Mouse (Mus musculus) embryonic facial prominence, embryonic 12.5 days (tissue): Measurements from ENCODE around the gene Dot1l. TPM values are rescaled to one million over a fixed set of nuclear protein-coding genes. Genes with fewer than 3 reads are reported as not detected.

Experiments used
- ATAC-seq: fragments of 200-750 bp; cut with Nextera tagmentation; 2 replicates; pipeline ENCODE4 v1.8.0; 2017; ENCODE audit not compliant: insufficient number of reproducible peaks, insufficient read depth, low FRiP score, low TSS enrichment
- H3K27ac ChIP-seq: fragments of 300-500 bp; sonication (generic); 2 replicates; pipeline ENCODE4 v1.5.1; 2016; ENCODE audit warnings: mild to moderate bottlenecking
- H3K27me3 ChIP-seq: fragments of 300-500 bp; sonication (generic); 2 replicates; pipeline ENCODE4 v1.6.1; 2016; ENCODE audit warnings: mild to moderate bottlenecking, moderate library complexity
- H3K36me3 ChIP-seq: fragments of 300-500 bp; sonication (generic); 2 replicates; pipeline ENCODE4 v1.6.1; 2016; ENCODE audit warnings: mild to moderate bottlenecking
- H3K4me1 ChIP-seq: fragments of 300-500 bp; sonication (generic); 2 replicates; pipeline ENCODE4 v1.6.1; 2016
- H3K4me2 ChIP-seq: fragments of 300-500 bp; sonication (generic); replicated peaks from 2 replicates; pipeline ENCODE4 v1.6.1; 2016; ENCODE audit warnings: mild to moderate bottlenecking, moderate library complexity
- H3K4me3 ChIP-seq: fragments of 300-500 bp; sonication (generic); 2 replicates; pipeline ENCODE4 v1.5.1; 2016; ENCODE audit warnings: mild to moderate bottlenecking
- H3K9ac ChIP-seq: fragments of 300-500 bp; sonication (generic); 2 replicates; pipeline ENCODE4 v1.6.1; 2016; ENCODE audit warnings: mild to moderate bottlenecking, moderate library complexity
- H3K9me3 ChIP-seq: fragments of 300-500 bp; sonication (generic); 2 replicates; pipeline ENCODE4 v1.6.1; 2016; ENCODE audit warnings: mild to moderate bottlenecking, moderate library complexity
- WGBS: fragments of 180-500 bp; shearing (Covaris S2); methylation state at CpG from one replicate; pipeline ENCODE4 v1.1.7; 2016; 5-methylcytosine and 5-hydroxymethylcytosine counted together
- polyA plus RNA-seq: library from polyadenylated mRNA; unstranded; fragments of >200 nt; fragmentation: Nextera tagmentation; extraction: Ambion mirVana; gene quantifications from 2 replicates; pipeline ENCODE4 v1.2.1, GENCODE M21; 2016

Dot1l gene
- polyA plus RNA-seq, 1 experiment from 2014 or later = 23.5 TPM

DNA sequence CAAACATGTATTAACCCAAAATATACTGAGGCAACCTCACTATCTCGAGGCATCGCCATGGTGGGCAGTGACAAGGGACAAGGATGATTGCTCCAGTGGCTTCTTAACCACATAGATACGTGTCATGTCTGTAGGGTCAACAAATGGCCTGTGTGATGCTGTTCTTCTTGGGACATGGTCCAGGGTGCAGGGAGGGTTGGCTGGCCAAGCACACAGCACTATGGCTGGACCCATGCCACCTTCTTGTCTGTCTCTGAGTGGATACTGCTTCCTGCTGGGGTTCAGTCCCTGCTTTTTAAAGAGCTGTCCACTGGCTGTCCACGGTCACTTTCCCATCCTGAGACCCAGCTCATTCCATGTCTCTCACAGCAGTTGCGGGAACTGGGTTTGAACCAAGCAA lies 22.1 kb downstream of the Dot1l start:
- H3K36me3 ChIP-seq = peaks cover 96% of the 10 kb centered on the region
- WGBS = 94% methylated on average over 5 of the region's 5 CpGs

DNA sequence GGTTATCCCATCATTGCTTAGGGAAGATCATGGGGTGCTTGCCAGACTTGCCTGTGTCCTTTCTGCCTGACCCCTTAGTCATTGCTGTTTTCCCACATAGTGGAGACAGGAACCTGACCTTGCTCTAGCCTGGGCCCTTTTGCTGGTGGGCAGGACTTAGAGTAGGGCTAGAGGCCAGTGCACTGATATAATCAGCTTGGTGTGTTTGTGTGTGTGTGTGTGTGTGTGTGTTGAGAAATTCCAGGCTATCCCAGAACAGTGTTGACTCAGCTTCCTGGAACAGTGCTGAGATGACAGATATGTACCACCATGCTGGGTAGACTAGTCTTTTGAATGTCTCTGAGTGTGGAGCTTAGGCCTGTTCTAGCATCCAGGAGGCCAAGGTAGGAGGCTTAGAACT lies 24.6 kb downstream of the Dot1l start:
- Histone ChIP-seq H3K27ac (no peak overlapping the region), H3K4me2 (no peak overlapping the region), H3K4me1 (no peaks in the 10 kb centered on the region), H3K9ac (no peak overlapping the region), H3K9me3 (no peaks in the 10 kb centered on the region), H3K36me3 (peaks cover 96% of the 10 kb centered on the region), H3K27me3 (no peaks in the 10 kb centered on the region), H3K4me3 (no peak overlapping the region)
- no peak for ATAC-seq

More for the DNA sequence above, 22.1 kb downstream of the Dot1l start:
- H3K4me2 ChIP-seq = no peak overlapping the region
- H3K9me3 ChIP-seq = no peaks in the 10 kb centered on the region
- no peaks in the 10 kb centered on the region for H3K27me3 ChIP-seq
- no peak for ATAC-seq
- H3K4me3 ChIP-seq = no peak overlapping the region
- no peak overlapping the region for H3K9ac ChIP-seq
- peaks cover 6% of the 10 kb centered on the region; the same call in 1 of the 2 replicates for H3K4me1 ChIP-seq
- no peak overlapping the region for H3K27ac ChIP-seq

DNA sequence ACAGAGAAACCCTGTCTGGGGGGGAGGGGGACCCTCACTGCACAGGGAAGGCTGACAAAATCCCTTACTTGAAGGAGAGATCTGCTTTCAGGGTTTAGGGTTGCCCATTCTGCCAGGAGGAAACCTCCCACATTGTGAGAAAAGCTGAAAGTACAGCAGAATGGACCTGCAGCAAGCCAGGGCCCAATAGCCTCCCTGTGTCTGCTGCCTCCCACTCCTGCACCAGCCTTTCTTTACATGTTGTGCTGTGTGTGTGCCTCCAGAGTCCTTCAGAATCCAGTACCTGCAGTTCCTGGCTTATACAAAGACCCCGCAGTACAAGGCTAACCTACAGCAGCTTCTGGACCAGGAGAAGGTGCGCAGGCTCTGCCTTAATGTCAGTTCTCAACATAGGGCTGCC lies 29.3 kb downstream of the Dot1l start:
- ATAC-seq = no peak
- H3K27me3 ChIP-seq = no peaks in the 10 kb centered on the region
- no peak overlapping the region for H3K27ac ChIP-seq
- H3K4me1 ChIP-seq = no peaks in the 10 kb centered on the region
- no peak overlapping the region for H3K4me2 ChIP-seq
- no peak overlapping the region for H3K9ac ChIP-seq
- no peak overlapping the region for H3K4me3 ChIP-seq
- 92% methylated on average over 2 of the region's 2 CpGs for WGBS
- H3K9me3 ChIP-seq = no peaks in the 10 kb centered on the region
- H3K36me3 ChIP-seq = peaks cover 96% of the 10 kb centered on the region

DNA sequence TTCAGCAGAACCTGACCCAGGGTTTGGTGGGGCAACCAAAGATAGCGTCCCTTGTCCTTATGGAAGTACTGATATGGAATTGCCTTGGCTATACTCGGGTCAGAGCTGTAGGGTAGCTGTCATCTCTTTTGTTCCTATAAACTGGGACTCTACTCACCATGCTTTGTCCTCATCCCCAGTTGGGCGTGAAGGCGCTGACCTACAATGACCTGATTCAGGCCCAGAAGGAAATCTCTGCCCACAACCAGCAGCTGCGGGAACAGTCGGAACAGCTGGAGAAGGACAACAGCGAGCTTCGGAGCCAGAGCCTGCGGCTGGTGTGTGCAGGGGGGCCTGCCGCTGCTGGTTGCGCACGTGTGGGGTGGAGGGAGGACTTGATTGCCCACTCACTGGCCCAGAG lies 29.9 kb downstream of the Dot1l start:
- H3K4me3 ChIP-seq = no peak overlapping the region
- peaks cover 94% of the 10 kb centered on the region for H3K36me3 ChIP-seq
- no peak overlapping the region for H3K9ac ChIP-seq
- 89% methylated on average over 12 of the region's 12 CpGs for WGBS
- no peaks in the 10 kb centered on the region for H3K9me3 ChIP-seq
- no peak overlapping the region for H3K27ac ChIP-seq
- no peak for ATAC-seq
- H3K27me3 ChIP-seq = no peaks in the 10 kb centered on the region
- H3K4me2 ChIP-seq = no peak overlapping the region
- no peaks in the 10 kb centered on the region for H3K4me1 ChIP-seq

DNA sequence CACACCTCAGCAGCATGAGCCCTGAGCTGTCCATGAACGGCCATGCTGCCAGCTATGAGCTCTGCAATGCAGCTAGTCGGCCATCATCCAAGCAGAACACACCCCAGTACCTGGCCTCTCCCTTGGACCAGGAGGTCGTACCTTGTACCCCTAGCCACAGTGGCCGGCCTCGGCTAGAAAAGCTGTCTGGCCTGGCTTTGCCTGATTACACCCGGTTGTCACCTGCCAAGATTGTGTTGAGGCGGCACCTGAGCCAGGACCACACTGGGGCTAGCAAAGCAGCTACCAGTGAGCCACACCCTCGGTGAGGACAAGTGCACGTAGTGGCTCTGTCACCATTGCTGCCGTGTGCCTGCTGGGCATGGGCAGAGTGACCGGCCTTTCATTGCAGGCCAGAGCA lies 31.0 kb downstream of the Dot1l start:
- ATAC-seq = no peak
- H3K27me3 ChIP-seq = no peaks in the 10 kb centered on the region
- peaks cover 96% of the 10 kb centered on the region for H3K36me3 ChIP-seq
- no peaks in the 10 kb centered on the region for H3K4me1 ChIP-seq
- no peak overlapping the region for H3K9ac ChIP-seq
- WGBS = 97% methylated on average over 11 of the region's 11 CpGs
- H3K4me2 ChIP-seq = no peak overlapping the region
- no peaks in the 10 kb centered on the region for H3K9me3 ChIP-seq
- no peak overlapping the region for H3K27ac ChIP-seq
- H3K4me3 ChIP-seq = no peak overlapping the region

DNA sequence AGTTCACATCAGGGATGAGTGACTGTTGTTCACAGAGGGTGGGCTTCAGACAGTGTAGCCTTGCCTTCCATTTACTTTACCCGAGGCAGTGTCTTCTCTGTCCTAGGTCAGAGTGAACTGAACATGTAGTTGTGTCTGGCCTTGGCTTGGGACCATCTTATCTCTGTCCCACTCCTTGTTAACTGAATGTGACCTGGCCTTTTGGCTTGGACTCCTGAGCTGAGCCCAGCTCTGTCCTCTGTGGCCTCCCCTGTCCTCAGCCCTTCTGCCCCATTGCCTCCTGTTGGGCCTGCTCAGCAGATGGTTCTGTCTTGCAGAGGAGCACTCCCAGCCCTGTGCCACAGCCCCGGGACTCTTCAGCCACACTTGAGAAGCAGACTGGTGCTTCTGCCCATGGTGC lies 32.5 kb downstream of the Dot1l start:
- H3K36me3 ChIP-seq = peaks cover 98% of the 10 kb centered on the region
- H3K9ac ChIP-seq = no peak overlapping the region
- no peaks in the 10 kb centered on the region for H3K4me1 ChIP-seq
- WGBS = 78% methylated on average over 2 of the region's 2 CpGs
- H3K4me2 ChIP-seq = no peak overlapping the region
- H3K27me3 ChIP-seq = no peaks in the 10 kb centered on the region
- no peak overlapping the region for H3K27ac ChIP-seq
- no peaks in the 10 kb centered on the region for H3K9me3 ChIP-seq
- ATAC-seq = no peak
- H3K4me3 ChIP-seq = no peak overlapping the region

DNA sequence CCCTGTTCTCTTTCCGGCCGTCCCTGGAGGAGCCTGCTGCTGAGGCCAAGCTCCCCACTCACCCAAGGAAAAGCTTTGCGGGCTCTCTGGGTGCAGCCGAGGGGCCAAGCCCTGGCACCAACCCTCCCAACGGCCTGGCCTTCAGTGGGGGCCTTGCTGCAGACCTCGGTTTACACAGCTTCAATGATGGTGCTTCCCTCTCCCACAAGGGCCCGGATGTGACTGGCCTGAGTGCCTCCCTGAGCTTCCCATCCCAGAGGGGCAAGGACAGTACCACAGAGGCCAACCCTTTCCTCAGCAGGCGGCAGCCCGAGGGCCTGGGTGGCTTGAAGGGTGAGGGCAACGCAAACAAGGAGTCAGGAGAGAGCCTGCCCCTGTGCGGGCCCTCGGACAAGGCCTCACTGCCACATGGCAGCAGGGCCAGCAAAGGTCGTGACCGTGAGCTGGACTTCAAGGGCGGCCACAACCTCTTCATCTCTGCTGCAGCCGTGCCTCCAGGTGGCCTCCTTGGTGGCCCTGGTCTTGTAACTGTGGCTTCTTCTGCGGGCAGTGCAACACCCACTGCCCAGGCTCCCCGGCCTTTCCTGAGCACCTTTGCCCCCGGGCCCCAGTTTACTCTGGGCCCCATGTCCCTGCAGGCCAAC lies 35.9 kb downstream of the Dot1l start:
- H3K4me2 ChIP-seq = no peak overlapping the region
- H3K9ac ChIP-seq = no peak overlapping the region
- no peaks in the 10 kb centered on the region for H3K27me3 ChIP-seq
- WGBS = 83% methylated on average over 19 of the region's 19 CpGs
- H3K27ac ChIP-seq = no peak overlapping the region
- H3K9me3 ChIP-seq = no peaks in the 10 kb centered on the region
- ATAC-seq = no peak
- no peaks in the 10 kb centered on the region for H3K4me1 ChIP-seq
- H3K36me3 ChIP-seq = peaks cover 96% of the 10 kb centered on the region
- H3K4me3 ChIP-seq = no peak overlapping the region

DNA sequence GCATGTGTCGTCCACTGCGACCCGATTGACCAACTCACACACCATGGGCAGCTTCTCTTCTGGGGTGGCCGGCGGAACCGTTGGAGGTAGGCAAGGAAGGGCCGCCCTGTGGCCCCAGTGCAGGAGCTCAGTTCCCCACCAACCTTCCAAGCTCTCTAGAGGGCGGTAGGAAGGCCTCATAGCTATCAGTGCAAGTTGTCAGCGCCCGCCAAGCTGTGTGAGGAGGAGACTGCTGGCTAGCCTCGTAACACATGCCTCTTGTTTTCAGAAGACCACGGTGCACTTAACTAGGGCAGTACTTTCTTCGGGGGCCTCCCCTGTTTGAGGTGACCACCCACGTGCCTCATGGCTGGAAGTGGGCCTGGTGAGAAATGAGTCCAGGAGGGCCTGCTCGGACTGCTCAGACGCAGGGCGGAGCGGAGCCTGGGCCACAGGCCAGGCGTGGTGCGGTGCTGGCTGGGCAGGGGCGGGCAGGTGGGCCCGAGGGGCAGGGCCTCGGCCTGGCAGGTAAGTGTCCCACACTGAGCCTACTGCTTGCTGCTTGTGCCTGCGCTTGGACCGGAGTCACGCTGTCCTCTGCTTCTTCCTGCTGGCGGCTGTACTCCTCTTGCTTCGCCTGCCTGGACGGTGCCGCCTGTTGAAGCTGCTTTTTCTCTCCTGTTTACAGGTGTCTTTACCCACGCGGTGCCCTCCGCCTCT lies 36.6 kb downstream of the Dot1l start:
- H3K4me3 ChIP-seq = no peak overlapping the region
- WGBS = 81% methylated on average over 33 of the region's 33 CpGs
- H3K4me2 ChIP-seq = no peak overlapping the region
- no peak overlapping the region for H3K9ac ChIP-seq
- peaks cover 96% of the 10 kb centered on the region for H3K36me3 ChIP-seq
- ATAC-seq = no peak
- peaks cover 4% of the 10 kb centered on the region for H3K4me1 ChIP-seq
- no peak overlapping the region for H3K27ac ChIP-seq
- H3K9me3 ChIP-seq = no peaks in the 10 kb centered on the region
- no peaks in the 10 kb centered on the region for H3K27me3 ChIP-seq

DNA sequence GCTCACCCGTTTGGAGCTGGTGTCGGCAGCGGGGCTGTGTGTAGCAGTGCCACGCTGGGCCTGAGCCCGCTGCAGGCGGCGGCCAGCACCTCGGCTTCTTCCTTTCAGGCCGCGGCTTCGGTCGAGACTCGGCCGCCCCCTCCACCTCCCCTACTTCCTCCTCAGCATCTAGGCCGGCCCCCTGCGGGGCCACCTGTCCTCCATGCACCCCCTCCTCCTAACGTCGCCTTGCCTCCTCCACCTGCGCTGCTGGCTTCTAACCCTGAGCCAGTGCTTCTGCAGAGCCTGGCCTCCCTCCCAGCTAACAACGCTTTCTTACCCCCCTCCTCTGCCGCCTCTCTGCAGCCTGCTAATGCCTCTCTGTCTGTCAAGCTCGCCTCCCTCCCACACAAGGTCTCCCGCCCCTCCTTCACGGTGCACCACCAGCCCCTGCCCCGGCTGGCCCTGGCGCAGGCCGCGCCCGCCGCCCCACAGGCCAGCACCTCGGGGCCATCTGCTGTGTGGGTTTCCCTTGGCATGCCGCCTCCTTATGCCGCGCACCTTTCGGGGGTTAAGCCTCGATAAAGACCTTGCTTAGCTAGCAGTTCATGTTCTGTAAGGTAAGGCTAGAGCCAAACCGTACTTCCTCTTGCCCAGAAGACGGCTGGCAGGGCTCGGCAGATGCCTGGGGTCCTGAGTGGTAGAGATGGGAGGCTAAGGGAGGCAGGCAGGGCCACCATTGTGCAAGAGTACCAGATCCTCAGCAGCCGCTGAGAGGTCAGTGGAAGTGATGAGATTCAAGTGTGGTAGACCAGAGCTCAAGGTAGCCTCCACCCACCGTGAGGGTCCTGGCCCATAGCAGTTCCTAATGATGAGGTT lies 37.4 kb downstream of the Dot1l start:
- no peaks in the 10 kb centered on the region for H3K27me3 ChIP-seq
- H3K4me2 ChIP-seq = no peak overlapping the region
- 74% methylated on average over 41 of the region's 41 CpGs for WGBS
- no peak for ATAC-seq
- no peak overlapping the region for H3K27ac ChIP-seq
- H3K4me3 ChIP-seq = no peak overlapping the region
- H3K36me3 ChIP-seq = peaks cover 88% of the 10 kb centered on the region
- peaks cover 9% of the 10 kb centered on the region for H3K4me1 ChIP-seq
- no peaks in the 10 kb centered on the region for H3K9me3 ChIP-seq
- H3K9ac ChIP-seq = no peak overlapping the region

DNA sequence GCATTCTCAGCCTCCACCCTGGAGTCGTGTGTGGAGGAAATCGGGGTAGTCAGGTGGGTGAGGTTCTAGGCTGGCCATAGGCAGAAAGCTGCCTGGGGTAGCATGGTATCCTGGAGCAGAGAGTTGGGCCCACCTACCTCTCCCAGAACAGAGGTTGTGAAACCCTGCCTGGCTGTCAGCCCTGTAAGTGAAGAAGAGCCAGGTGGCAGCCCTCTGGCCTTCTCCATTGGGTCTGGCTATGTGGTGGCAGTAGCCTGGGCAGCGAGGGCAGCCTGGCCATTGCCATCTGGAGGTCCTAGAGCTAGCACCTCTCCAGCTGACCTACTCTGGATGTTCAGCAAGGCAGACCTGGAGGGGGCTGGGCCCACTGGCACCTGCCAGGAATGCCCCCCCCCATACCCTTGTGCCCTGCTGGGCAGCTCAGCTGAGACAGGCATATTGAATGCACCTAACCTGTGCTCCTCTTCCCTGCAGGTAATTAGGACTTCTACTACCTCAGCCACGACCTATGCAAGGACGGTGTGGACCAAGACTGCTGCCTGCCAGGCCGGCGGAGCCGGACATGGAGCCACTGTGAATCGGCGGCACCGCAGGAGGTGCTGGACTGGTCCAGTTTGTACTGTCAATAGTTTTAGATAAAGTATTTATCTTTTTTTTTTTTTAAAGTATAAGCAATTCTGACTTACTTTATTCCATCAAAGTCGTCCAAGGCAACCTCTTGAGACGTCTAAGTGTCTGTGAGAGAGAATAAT lies 38.2 kb downstream of the Dot1l start:
- no peak overlapping the region for H3K4me3 ChIP-seq
- H3K27me3 ChIP-seq = no peaks in the 10 kb centered on the region
- no peak overlapping the region for H3K9ac ChIP-seq
- H3K9me3 ChIP-seq = no peaks in the 10 kb centered on the region
- no peak overlapping the region for H3K27ac ChIP-seq
- no peak overlapping the region for H3K4me2 ChIP-seq
- H3K36me3 ChIP-seq = peaks cover 80% of the 10 kb centered on the region
- H3K4me1 ChIP-seq = peaks cover 9% of the 10 kb centered on the region
- no peak for ATAC-seq
- 86% methylated on average over 13 of the region's 13 CpGs for WGBS

DNA sequence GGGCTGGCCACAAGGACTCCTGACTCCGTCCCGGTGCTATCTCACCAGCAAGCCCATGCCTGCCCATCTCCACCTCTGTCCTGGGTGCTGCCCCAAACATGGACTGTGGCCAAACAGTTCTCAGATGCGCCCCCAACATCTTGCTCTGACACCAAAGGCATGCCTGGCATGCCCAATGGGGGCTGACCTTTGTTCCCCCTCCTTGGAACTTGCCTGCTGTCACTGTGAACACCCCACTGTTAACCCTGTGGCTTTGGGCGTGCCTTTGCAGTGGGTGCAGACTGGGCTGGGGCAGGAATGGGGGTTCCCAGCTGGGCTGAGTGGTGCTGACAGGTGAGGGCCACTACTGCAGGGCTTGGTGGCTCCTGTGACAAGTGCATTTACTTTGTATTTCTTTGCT lies 38.8 kb downstream of the Dot1l start:
- 95% methylated on average over 4 of the region's 4 CpGs for WGBS
- Histone ChIP-seq H3K9me3 (no peaks in the 10 kb centered on the region), H3K27ac (no peak overlapping the region), H3K4me3 (no peak overlapping the region), H3K4me2 (no peak overlapping the region), H3K4me1 (peaks cover 9% of the 10 kb centered on the region), H3K36me3 (peaks cover 74% of the 10 kb centered on the region), H3K27me3 (no peaks in the 10 kb centered on the region), H3K9ac (no peak overlapping the region)
- ATAC-seq = no peak
